Mouse (Mus musculus) CH12.LX (cell line): Measurements from ENCODE around the gene Atp13a5. TPM values are rescaled to one million over a fixed set of nuclear protein-coding genes. Genes with fewer than 3 reads are reported as not detected.

Source experiments
- DNase-seq: peaks from one replicate; pipeline ENCODE4 v3.0.0-alpha.2; 2013; ENCODE audit errors: extremely low read depth
- H3K27ac ChIP-seq: 2 replicates; pipeline ENCODE4 v1.5.1; 2012; ENCODE audit warnings: low read depth, mild to moderate bottlenecking, control low read depth, moderate library complexity; ENCODE audit not compliant: insufficient read depth
- H3K27me3 ChIP-seq: replicated peaks from 2 replicates; pipeline ENCODE3; 2012; ENCODE audit warnings: inconsistent platforms
- H3K36me3 ChIP-seq, 2 experiments: replicated peaks in 1 of 2; 2 replicates each; pipeline versions ENCODE3 to v1.6.1; 2012; ENCODE audit warnings: inconsistent platforms in 1 of 2, low read length in 1 of 2, mild to moderate bottlenecking in 1 of 2, mixed read lengths in 1 of 2, moderate library complexity in 1 of 2; ENCODE audit not compliant: control insufficient read depth in 1 of 2, insufficient read depth in 1 of 2
- H3K4me1 ChIP-seq, 2 experiments: 2 replicates each; pipeline ENCODE4 v1.6.1; 2012; ENCODE audit warnings: inconsistent platforms in 1 of 2, moderate library complexity in 1 of 2; ENCODE audit not compliant: insufficient read depth in 2 of 2, control insufficient read depth in 1 of 2
- H3K4me2 ChIP-seq: 2 replicates; pipeline ENCODE4 v1.6.1; 2012; ENCODE audit warnings: low read depth, mild to moderate bottlenecking, control low read depth; ENCODE audit not compliant: poor library complexity, insufficient read depth, severe bottlenecking
- H3K4me3 ChIP-seq, 3 experiments: fragments of 150-350 bp in 1 of 3; sonication (generic) in 1 of 3; replicated peaks in 1 of 3; 2 replicates each; pipeline versions ENCODE3 to v1.5.1; 2011 to 2012; ENCODE audit warnings: low read depth in 2 of 3, low read length in 2 of 3, mild to moderate bottlenecking in 2 of 3, moderate library complexity in 2 of 3, control low read depth in 1 of 3, improper control_type of control experiment in 1 of 3, inconsistent platforms in 1 of 3, mixed read lengths in 1 of 3; ENCODE audit not compliant: poor library complexity in 1 of 3
- H3K79me2 ChIP-seq: replicated peaks from 2 replicates; pipeline ENCODE4 v1.6.1; 2012; ENCODE audit warnings: mild to moderate bottlenecking, moderate library complexity; ENCODE audit not compliant: control insufficient read depth, poor library complexity, insufficient read depth, severe bottlenecking; ENCODE audit errors: extremely low read depth
- H3K9ac ChIP-seq: 2 replicates; pipeline ENCODE4 v1.6.1; 2012; ENCODE audit warnings: low read depth, mild to moderate bottlenecking, control low read depth, moderate library complexity; ENCODE audit not compliant: insufficient read depth
- H3K9me3 ChIP-seq: replicated peaks from 2 replicates; pipeline ENCODE3; 2012; ENCODE audit warnings: low read length, inconsistent platforms, mixed read lengths
- CHD1 ChIP-seq: IDR thresholded peaks from 2 replicates; pipeline ENCODE4 v1.6.1; 2012; ENCODE audit warnings: low read depth, low read length, improper control_type of control experiment, inconsistent platforms
- CHD2 ChIP-seq: IDR thresholded peaks from 2 replicates; pipeline ENCODE4 v1.6.1; 2011; ENCODE audit warnings: low read length, improper control_type of control experiment
- CTCF ChIP-seq, 2 experiments: IDR thresholded peaks in 1 of 2; conservative IDR thresholded peaks in 1 of 2; 2 replicates each; pipeline ENCODE4 v1.5.1; 2011 to 2012; ENCODE audit warnings: low read depth in 2 of 2, low read length in 2 of 2, improper control_type of control experiment in 1 of 2, inconsistent platforms in 1 of 2, mild to moderate bottlenecking in 1 of 2, moderate library complexity in 1 of 2
- E2F4 ChIP-seq: IDR thresholded peaks from 2 replicates; pipeline ENCODE4 v1.6.1; 2011; ENCODE audit warnings: low read depth, low read length, improper control_type of control experiment; ENCODE audit not compliant: insufficient replicate concordance
- ETS1 ChIP-seq: conservative IDR thresholded peaks from 2 replicates; pipeline ENCODE4 v1.6.1; 2012; ENCODE audit warnings: low read depth, mild to moderate bottlenecking, inconsistent platforms, low read length, improper control_type of control experiment, moderate library complexity
- HCFC1 ChIP-seq: IDR thresholded peaks from 2 replicates; pipeline ENCODE4 v1.6.1; 2012; ENCODE audit warnings: low read depth, mild to moderate bottlenecking, inconsistent platforms, low read length, improper control_type of control experiment
- IRF4 ChIP-seq: IDR thresholded peaks from 2 replicates; pipeline ENCODE4 v1.6.1; 2014; ENCODE audit warnings: low read depth, mild to moderate bottlenecking, inconsistent platforms, low read length, improper control_type of control experiment
- JUN ChIP-seq: IDR thresholded peaks from 2 replicates; pipeline ENCODE4 v1.6.1; 2011; ENCODE audit warnings: low read depth, mild to moderate bottlenecking, low read length, improper control_type of control experiment, moderate library complexity; ENCODE audit not compliant: insufficient read depth
- KAT2A ChIP-seq: IDR thresholded peaks from 2 replicates; pipeline ENCODE4 v1.6.1; 2012; ENCODE audit warnings: low read length, improper control_type of control experiment, inconsistent platforms; ENCODE audit not compliant: insufficient replicate concordance
- MAFK ChIP-seq: IDR thresholded peaks from 2 replicates; pipeline ENCODE4 v1.6.1; 2011; ENCODE audit warnings: low read length, improper control_type of control experiment; ENCODE audit not compliant: insufficient replicate concordance
- MAX ChIP-seq: IDR thresholded peaks from 2 replicates; pipeline ENCODE4 v1.6.1; 2011; ENCODE audit warnings: low read length, improper control_type of control experiment
- MAZ ChIP-seq: IDR thresholded peaks from 2 replicates; pipeline ENCODE4 v1.6.1; 2012; ENCODE audit warnings: low read depth, mild to moderate bottlenecking, inconsistent platforms, low read length, improper control_type of control experiment, moderate library complexity
- MEF2A ChIP-seq: IDR thresholded peaks from 2 replicates; pipeline ENCODE4 v1.6.1; 2014; ENCODE audit warnings: low read depth, mild to moderate bottlenecking, inconsistent platforms, low read length, improper control_type of control experiment, borderline replicate concordance
- MYC ChIP-seq: IDR thresholded peaks from 2 replicates; pipeline ENCODE4 v1.6.1; 2011; ENCODE audit warnings: low read depth, mild to moderate bottlenecking, improper control_type of control experiment, low read length
- NELFE ChIP-seq: IDR thresholded peaks from 2 replicates; pipeline ENCODE4 v1.6.1; 2011; ENCODE audit warnings: low read depth, low read length, improper control_type of control experiment
- NRF1 ChIP-seq: IDR thresholded peaks from 2 replicates; pipeline ENCODE4 v1.6.1; 2014; ENCODE audit warnings: low read depth, mild to moderate bottlenecking, inconsistent platforms, low read length, improper control_type of control experiment, moderate library complexity
- PAX5 ChIP-seq: IDR thresholded peaks from 2 replicates; pipeline ENCODE4 v1.6.1; 2012; ENCODE audit warnings: low read length, inconsistent platforms, mixed read lengths
- POLR2AphosphoS2 ChIP-seq: IDR thresholded peaks from 2 replicates; pipeline ENCODE4 v1.6.1; 2011; ENCODE audit warnings: low read depth, low read length, improper control_type of control experiment
- RAD21 ChIP-seq: IDR thresholded peaks from 2 replicates; pipeline ENCODE4 v1.6.1; 2011; ENCODE audit warnings: low read depth, mild to moderate bottlenecking, low read length, improper control_type of control experiment, moderate library complexity
- RCOR1 ChIP-seq: conservative IDR thresholded peaks from 2 replicates; pipeline ENCODE4 v1.6.1; 2012; ENCODE audit warnings: low read depth, mild to moderate bottlenecking, inconsistent platforms, low read length, improper control_type of control experiment
- SIN3A ChIP-seq: IDR thresholded peaks from 2 replicates; pipeline ENCODE4 v1.6.1; 2012; ENCODE audit warnings: low read length, improper control_type of control experiment, inconsistent platforms
- SMC3 ChIP-seq: IDR thresholded peaks from 2 replicates; pipeline ENCODE4 v1.6.1; 2011; ENCODE audit warnings: low read depth, low read length, improper control_type of control experiment
- TCF12 ChIP-seq: IDR thresholded peaks from 2 replicates; pipeline ENCODE4 v1.6.1; 2014; ENCODE audit warnings: low read depth, mild to moderate bottlenecking, inconsistent platforms, low read length, improper control_type of control experiment
- UBTF ChIP-seq: IDR thresholded peaks from 2 replicates; pipeline ENCODE4 v1.6.1; 2012; ENCODE audit warnings: low read depth, mild to moderate bottlenecking, inconsistent platforms, low read length, improper control_type of control experiment, moderate library complexity
- USF1 ChIP-seq: IDR thresholded peaks from 2 replicates; pipeline ENCODE4 v1.6.1; 2014; ENCODE audit warnings: low read depth, mild to moderate bottlenecking, inconsistent platforms, low read length, improper control_type of control experiment
- USF2 ChIP-seq: conservative IDR thresholded peaks from 2 replicates; pipeline ENCODE4 v1.6.1; 2011; ENCODE audit warnings: low read depth, low read length, improper control_type of control experiment
- ZC3H11A ChIP-seq: IDR thresholded peaks from 2 replicates; pipeline ENCODE4 v1.6.1; 2012; ENCODE audit warnings: low read depth, mild to moderate bottlenecking, inconsistent platforms, low read length, improper control_type of control experiment
- ZKSCAN1 ChIP-seq: IDR thresholded peaks from 2 replicates; pipeline ENCODE4 v1.6.1; 2012; ENCODE audit warnings: low read depth, inconsistent platforms, low read length, improper control_type of control experiment, borderline replicate concordance
- ZMIZ1 ChIP-seq: IDR thresholded peaks from 2 replicates; pipeline ENCODE4 v1.6.1; 2012; ENCODE audit warnings: low read depth, mild to moderate bottlenecking, inconsistent platforms, low read length, improper control_type of control experiment
- ZNF384 ChIP-seq: IDR thresholded peaks from 2 replicates; pipeline ENCODE4 v1.6.1; 2012; ENCODE audit warnings: low read depth, low read length, improper control_type of control experiment, inconsistent platforms
- dilution Hi-C: fragments of 300-500 bp; cut with MboI; formaldehyde crosslinking; loops from 2 replicates; pipeline ENCODE4 v1.14.3; 2020; ENCODE audit warnings: low sequenced_read_pairs; ENCODE audit not compliant: extremely low pct_unique_long_range_greater_than_20kb, extremely low pct_ligation_motif_present
- in situ Hi-C: fragments of 300-500 bp; cut with MboI; formaldehyde crosslinking; loops from 3 replicates; pipeline ENCODE4 v1.14.3; 2019; ENCODE audit warnings: low sequenced_read_pairs, low pct_ligation_motif_present, low pct_unique_long_range_greater_than_20kb, mixed read lengths
- polyA plus RNA-seq: library from polyadenylated mRNA; unstranded; fragments of >175 nt; gene quantifications from 2 replicates; pipeline ENCODE4 v1.2.1, GENCODE M21; 2012; ENCODE audit warnings: low read depth; ENCODE audit not compliant: insufficient read length
- total RNA-seq, 2 experiments: library from RNA; depleted of rRNA; stranded (reverse); fragments of 300-350 nt in 1 of 2; fragments of >200 nt in 1 of 2; gene quantifications; 2 replicates each; pipeline ENCODE4 v1.2.3; 2012 to 2014

The Atp13a5 gene
- total and polyA plus RNA-seq, 3 experiments = not detected

- H3K4me1 ChIP-seq = no peaks in the 10 kb centered on the region
- H3K27me3 ChIP-seq = no peaks in the 10 kb centered on the region
- H3K79me2 ChIP-seq = no peaks in the 10 kb centered on the region
- no peak for TF ChIP-seq ZC3H11A
- TF ChIP-seq HCFC1 = no peak
- no peak for TF ChIP-seq MYC
- no peak for TF ChIP-seq MAFK
- no peak for TF ChIP-seq POLR2AphosphoS2
- no peak for TF ChIP-seq RAD21
- no peak for TF ChIP-seq SMC3
- TF ChIP-seq IRF4 = no peak
- no peak for TF ChIP-seq ETS1
- no peak for TF ChIP-seq RCOR1
- TF ChIP-seq ZMIZ1 = no peak
- TF ChIP-seq UBTF = no peak
- no peak for TF ChIP-seq ZKSCAN1
- TF ChIP-seq SIN3A = no peak
- TF ChIP-seq KAT2A = no peak
- TF ChIP-seq CTCF (conservative IDR thresholded peaks at IDR 0.05 in 1 of 2, IDR thresholded peaks at IDR 0.05 in 1 of 2; ENCODE audit: low read depth in 2 of 2, low read length in 2 of 2) = no peak
- no peak for TF ChIP-seq JUN
- TF ChIP-seq MAX = no peak
- TF ChIP-seq MAZ = no peak
- no peak for TF ChIP-seq TCF12
- no peak overlapping the region for H3K27ac ChIP-seq
- no peaks in the 10 kb centered on the region for H3K9me3 ChIP-seq
- no peak for DNase-seq
- H3K36me3 ChIP-seq = no peaks in the 10 kb centered on the region
- dilution Hi-C loops (no loop called here), in situ Hi-C loops (no loop called here)
- no peak overlapping the region for H3K4me2 ChIP-seq
- no peak overlapping the region for H3K9ac ChIP-seq
- no peak overlapping the region for H3K4me3 ChIP-seq
These were observed 3.9 kb downstream of the Atp13a5 start for GRCm38 (mm10) chr16:29374636-29375035.

DNA sequence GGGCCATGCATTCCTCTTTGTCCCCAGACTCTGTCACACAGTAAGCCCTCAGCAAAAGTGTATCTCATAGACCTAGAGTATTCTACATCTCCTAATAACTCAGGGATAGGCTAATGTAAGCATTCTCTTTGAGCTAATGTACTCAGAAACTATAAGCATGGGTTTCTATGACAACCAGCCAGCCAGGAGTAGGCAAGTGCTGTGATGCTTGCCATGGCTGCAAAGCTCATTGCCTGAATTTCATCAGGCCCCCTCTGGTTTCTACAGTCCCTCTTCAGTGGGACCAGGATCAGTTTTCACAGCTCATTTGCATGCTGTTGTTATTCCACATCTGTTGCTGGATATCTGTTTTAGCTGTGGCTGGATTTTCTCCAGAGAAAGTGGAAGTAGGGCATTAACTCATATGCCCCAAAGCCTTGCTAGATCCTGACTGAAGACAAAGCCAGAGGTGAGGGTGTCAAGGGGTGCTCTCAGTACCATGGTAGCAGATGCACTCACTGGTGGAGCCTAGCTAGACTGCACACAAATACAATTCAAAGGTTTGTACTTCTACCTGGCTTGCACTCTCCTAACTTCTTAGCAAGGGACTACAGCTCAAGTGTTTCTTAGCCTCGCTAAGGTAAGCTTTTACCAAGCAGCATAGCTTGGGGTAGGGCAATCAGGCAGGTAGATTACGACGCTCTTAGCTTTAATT is 47.0 kb downstream of the Atp13a5 start:
- H3K4me1 ChIP-seq = no peaks in the 10 kb centered on the region
- TF ChIP-seq NELFE (no peak), CHD2 (no peak), NRF1 (no peak), USF1 (no peak), TCF12 (no peak), ZC3H11A (no peak), MAX (no peak), MAFK (no peak), MEF2A (no peak), E2F4 (no peak), USF2 (no peak), SIN3A (no peak), ZMIZ1 (no peak), CHD1 (no peak), ZNF384 (no peak), PAX5 (no peak)
- TF ChIP-seq, all 38 proteins: peak for 0
- dilution Hi-C loops (no loop called here), in situ Hi-C loops (no loop called here)
- no peaks in the 10 kb centered on the region for H3K27me3 ChIP-seq
- no peaks in the 10 kb centered on the region for H3K79me2 ChIP-seq
- H3K4me2 ChIP-seq = no peak overlapping the region
- H3K27ac ChIP-seq = no peak overlapping the region
- peaks cover 4% of the 10 kb centered on the region for H3K9me3 ChIP-seq
- H3K36me3 ChIP-seq = no peaks in the 10 kb centered on the region
- H3K9ac ChIP-seq = no peak overlapping the region
- DNase-seq = no peak
- no peak overlapping the region for H3K4me3 ChIP-seq
